8 mouse cellular contexts compared by ENCODE assay signal in genomic region chr4:10835252-10836051, GRCm38 (mm10). TPM values are rescaled to one million over a fixed set of nuclear protein-coding genes. Genes with fewer than 3 reads are reported as not detected.
A peak's percentile ranks its signal among the peaks of the same experiment; 100 is the strongest.
DNase-seq lines count a peak whose midpoint lies in the region; ATAC-seq and TF ChIP-seq lines count a peak whose summit lies in the region.

No protein-coding gene starts in this region.

- DNase-seq in kidney, adult 2 months, result peak; percentile 12
- no peak for DNase-seq in kidney, adult 11 months
- DNase-seq in ES-CJ7 (ENCODE audit: low read depth, low spot score), result peak; percentile 16
- peak; percentile 9 for DNase-seq in c-Kit-negative CD71-positive TER-119-positive erythroid progenitor cells, embryonic 14.5 days (ENCODE audit: low read depth, low spot score)
- peak; percentile 7 for DNase-seq in lung, adult 2 months
- DNase-seq in splenic B cell, adult 2 months (ENCODE audit: low read depth, low spot score), result peak; percentile 44
- DNase-seq in gastrocnemius, adult 8-10 months (ENCODE audit: low spot score in 2 of 2), result no peak

- no peaks in the 10 kb centered on the region for H3K9me3 ChIP-seq in forebrain, embryonic 16.5 days (ENCODE audit: control insufficient read depth, low read length)

- no peak overlapping the region for H3K27ac ChIP-seq in kidney, adult 2 months (ENCODE audit: insufficient read depth, low read depth, low read length)
- H3K27ac ChIP-seq in forebrain, embryonic 16.5 days (ENCODE audit: low read length), result no peak overlapping the region

- TF ChIP-seq CTCF in kidney, adult 2 months (conservative IDR thresholded peaks at IDR 0.05; ENCODE audit: insufficient read depth, insufficient read length, low read depth, low read length), result peak; percentile 32; the same call in 1 of the 2 replicates
- TF ChIP-seq CTCF in lung, adult 2 months (IDR thresholded peaks at IDR 0.05; ENCODE audit: insufficient read depth, low read length), result no peak

- no peak overlapping the region for H3K4me3 ChIP-seq in kidney, adult 2 months (ENCODE audit: insufficient read depth, low read depth, low read length)
- H3K4me3 ChIP-seq in forebrain, embryonic 16.5 days (replicated peaks; ENCODE audit: low read length), result no peak overlapping the region
- no peak overlapping the region for H3K4me3 ChIP-seq in lung, adult 2 months (replicated peaks; ENCODE audit: extremely low read depth, low read depth, low read length)

- no peaks in the 10 kb centered on the region for H3K27me3 ChIP-seq in kidney, adult 2 months (replicated peaks; ENCODE audit: control insufficient read depth, insufficient read depth, low read length)
- no peaks in the 10 kb centered on the region for H3K27me3 ChIP-seq in forebrain, embryonic 16.5 days (replicated peaks; ENCODE audit: control insufficient read depth, insufficient read depth, low read length)
- H3K27me3 ChIP-seq in splenic B cell, adult 2 months (ENCODE audit: control insufficient read depth, insufficient read depth, low read length, poor library complexity, severe bottlenecking), result no peaks in the 10 kb centered on the region

- H3K36me3 ChIP-seq in kidney, adult 2 months (ENCODE audit: control insufficient read depth, insufficient read depth, low read length), result no peaks in the 10 kb centered on the region
- no peaks in the 10 kb centered on the region for H3K36me3 ChIP-seq in forebrain, embryonic 16.5 days (ENCODE audit: control insufficient read depth, insufficient read depth)
- H3K36me3 ChIP-seq in splenic B cell, adult 2 months (ENCODE audit: control insufficient read depth, insufficient read depth, low read length, poor library complexity, severe bottlenecking), result no peaks in the 10 kb centered on the region

- H3K4me1 ChIP-seq in kidney, adult 2 months (ENCODE audit: control insufficient read depth, insufficient read depth, low read length), result no peaks in the 10 kb centered on the region
- H3K4me1 ChIP-seq in forebrain, embryonic 16.5 days (replicated peaks; ENCODE audit: control insufficient read depth, insufficient read depth, low read length), result no peaks in the 10 kb centered on the region
- H3K4me1 ChIP-seq in lung, adult 2 months (ENCODE audit: control insufficient read depth, insufficient read depth, low read length), result no peaks in the 10 kb centered on the region

- H3K4me2 ChIP-seq in forebrain, embryonic 16.5 days (ENCODE audit: low read length), result no peak overlapping the region

- 75% methylated on average over 6 of the region's 6 CpGs for WGBS in kidney, adult 2 months
- 76% methylated on average over 6 of the region's 6 CpGs for WGBS in forebrain, embryonic 16.5 days
- 71% methylated on average over 6 of the region's 6 CpGs for WGBS in lung, adult 2 months

- TF ChIP-seq POLR2A in kidney, adult 2 months (IDR thresholded peaks at IDR 0.05; ENCODE audit: low read depth, low read length), result no peak
- TF ChIP-seq POLR2A in lung, adult 2 months (IDR thresholded peaks at IDR 0.05; ENCODE audit: borderline replicate concordance, extremely low read depth, low read depth, low read length), result no peak

- ATAC-seq in forebrain, embryonic 16.5 days, result peak; percentile 78

- H3K9ac ChIP-seq in forebrain, embryonic 16.5 days (replicated peaks; ENCODE audit: low read depth, low read length), result no peak overlapping the region

RNA-seq across cellular contexts. Expression of gene 2610301B20Rik, which starts 38.8 kb away (rescaled TPM):
- 5.3 and 7.0 TPM in 2 replicates for polyA plus RNA-seq in kidney, adult 2 months (2012; rRNA removed)
- 45.7 and 47.6 TPM in 2 replicates for polyA plus RNA-seq in forebrain, embryonic 16.5 days (2015; fragmentation: Nextera tagmentation; extraction: Ambion mirVana)
- 5.5 and 7.3 TPM in 2 replicates for polyA plus RNA-seq in lung, adult 2 months (2012; rRNA removed)
- total RNA-seq in gastrocnemius, adult 8-10 months (2022), result 1 to 10 TPM; 2.8 to 4.7 (median 3.7) TPM

Comparison
In these comparisons a context has a peak if more than half of its experiments do, and no peak if none do; other contexts are left out.
1. DNase-seq: peak in kidney, adult 2 months (single experiment), ES-CJ7 (single experiment), c-Kit-negative CD71-positive TER-119-positive erythroid progenitor cells, embryonic 14.5 days (single experiment), lung, adult 2 months (single experiment) and splenic B cell, adult 2 months (single experiment); none in kidney, adult 11 months (single experiment) and gastrocnemius, adult 8-10 months (0 of 2).